Mouse (Mus musculus): Measurements from ENCODE around the gene AU040320.

DNA sequence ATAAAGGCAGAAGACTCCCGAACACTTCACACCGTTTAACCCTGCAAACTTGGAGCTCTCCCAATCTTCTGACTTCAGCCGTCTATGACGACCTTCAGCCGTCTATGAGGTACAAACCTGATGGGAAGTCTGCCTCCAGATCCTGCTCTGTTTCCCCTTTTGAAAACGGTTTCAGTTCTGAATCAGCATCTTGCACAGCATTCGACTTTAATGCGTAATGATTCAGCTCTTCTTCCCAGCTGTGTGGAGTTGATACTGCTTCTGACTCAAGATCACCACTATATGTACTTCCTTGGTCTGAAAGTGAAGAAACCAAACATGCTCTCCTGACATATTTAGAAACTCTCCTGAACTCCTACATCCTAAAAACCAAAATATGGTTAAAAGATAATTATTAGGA is 136.5 kb downstream of the AU040320 start:
- TF ChIP-seq USF1 (IDR thresholded peaks at IDR 0.05; ENCODE audit: low read depth, low read length), result no peak
- no peak for TF ChIP-seq TBP (conservative IDR thresholded peaks at IDR 0.05; ENCODE audit: low read depth, low read length)
- TF ChIP-seq POLR2A (IDR thresholded peaks at IDR 0.05; ENCODE audit: low read depth, low read length), result no peak
- no peak for TF ChIP-seq CTCF (conservative IDR thresholded peaks at IDR 0.05 in 1 of 2, IDR thresholded peaks at IDR 0.05 in 1 of 2; ENCODE audit: low read depth in 2 of 2, low read length in 2 of 2)
- no peak for TF ChIP-seq NRF1 (IDR thresholded peaks at IDR 0.05; ENCODE audit: low read depth, low read length)
- no peak for TF ChIP-seq EP300 (IDR thresholded peaks at IDR 0.05; ENCODE audit: low read length)
